Mouse (Mus musculus): Measurements from ENCODE around the gene Cntnap5b.
"Not testable (repeated sequence)": the region's sequence is repeated elsewhere in the genome, so short reads cannot be mapped to it uniquely, and the experiment has no call there.

The Cntnap5b gene

GRCm38 (mm10) chr1:99772614-99773013 lies at the start of gene Cntnap5b:
TSS of gene Cntnap5b (plus strand) at chr1:99772765.
- DNase-seq (ENCODE audit: low spot score in 2 of 2), result no peak

GRCm38 (mm10) chr1:99759996-99760395 lies 12.6 kb upstream of the Cntnap5b start:
- DNase-seq (ENCODE audit: low spot score in 2 of 2), result no peak

GRCm38 (mm10) chr1:99772183-99772582 lies 382 bp upstream of the Cntnap5b start:
- peak; percentile 12 to 58 for DNase-seq (ENCODE audit: low spot score in 2 of 2)

- peak; percentile 16 to 43 for DNase-seq (ENCODE audit: low spot score in 2 of 2)
These were observed 1.6 kb downstream of the Cntnap5b start for GRCm38 (mm10) chr1:99774144-99774543.

GRCm38 (mm10) chr1:99813334-99814110 lies 41.0 kb downstream of the Cntnap5b start:
- no peak for DNase-seq (ENCODE audit: low spot score in 2 of 2)

GRCm38 (mm10) chr1:99872344-99872743 lies 99.8 kb downstream of the Cntnap5b start:
- DNase-seq (ENCODE audit: low spot score in 2 of 2), result peak in 1 of 2 experiments; percentile 16

GRCm38 (mm10) chr1:99907774-99908173 lies 135.2 kb downstream of the Cntnap5b start:
- no peak for DNase-seq (ENCODE audit: low spot score in 2 of 2)

GRCm38 (mm10) chr1:99943515-99943914 lies 170.9 kb downstream of the Cntnap5b start:
- no peak for DNase-seq (ENCODE audit: low spot score in 2 of 2)

- no peak for DNase-seq (ENCODE audit: low spot score in 2 of 2)
These were observed 186.9 kb downstream of the Cntnap5b start for GRCm38 (mm10) chr1:99959428-99959987.

- no peak for DNase-seq (ENCODE audit: low spot score in 2 of 2)
These were observed 194.9 kb downstream of the Cntnap5b start for GRCm38 (mm10) chr1:99967300-99968089.

- no peak for DNase-seq (ENCODE audit: low spot score in 2 of 2)
These were observed 197.9 kb downstream of the Cntnap5b start for GRCm38 (mm10) chr1:99970184-99971086.

GRCm38 (mm10) chr1:100001226-100001625 lies 228.7 kb downstream of the Cntnap5b start:
- DNase-seq (ENCODE audit: low spot score in 2 of 2), result not testable (repeated sequence)

- no peak for DNase-seq (ENCODE audit: low spot score in 2 of 2)
These were observed 233.6 kb downstream of the Cntnap5b start for GRCm38 (mm10) chr1:100006021-100006745.

- no peak for DNase-seq (ENCODE audit: low spot score in 2 of 2)
These were observed 269.2 kb downstream of the Cntnap5b start for GRCm38 (mm10) chr1:100041808-100042207.

- DNase-seq (ENCODE audit: low spot score in 2 of 2), result no peak
These were observed 307.2 kb downstream of the Cntnap5b start for GRCm38 (mm10) chr1:100079812-100080211.

- no peak for DNase-seq (ENCODE audit: low spot score in 2 of 2)
These were observed 328.0 kb downstream of the Cntnap5b start for GRCm38 (mm10) chr1:100100516-100100915.

GRCm38 (mm10) chr1:100101017-100101416 lies 328.5 kb downstream of the Cntnap5b start:
- no peak for DNase-seq (ENCODE audit: low spot score in 2 of 2)

GRCm38 (mm10) chr1:100104343-100104742 lies 331.8 kb downstream of the Cntnap5b start:
- DNase-seq (ENCODE audit: low spot score in 2 of 2), result no peak

- no peak for DNase-seq (ENCODE audit: low spot score in 2 of 2)
These were observed 349.9 kb downstream of the Cntnap5b start for GRCm38 (mm10) chr1:100122410-100122935.

- no peak for DNase-seq (ENCODE audit: low spot score in 2 of 2)
These were observed 391.2 kb downstream of the Cntnap5b start for GRCm38 (mm10) chr1:100163588-100164357.
